Mouse (Mus musculus): ENCODE results near the gene Nkx1-2.

GRCm38 (mm10) chr7:132589610-132590009, 9.8 kb downstream of the Nkx1-2 start:
- TF ChIP-seq HCFC1 (IDR thresholded peaks at IDR 0.05; ENCODE audit: borderline replicate concordance, insufficient read depth, low read length) (no peak), CHD2 (IDR thresholded peaks at IDR 0.05; ENCODE audit: low read depth, low read length) (no peak), MAFK (IDR thresholded peaks at IDR 0.05; ENCODE audit: insufficient read depth, low read depth, low read length) (no peak), ZC3H11A (IDR thresholded peaks at IDR 0.05; ENCODE audit: borderline replicate concordance, low read depth, low read length) (no peak)

Data from ES-E14 (cell line).